Mouse (Mus musculus) cortical plate, adult 2 months (tissue): ENCODE measurements around the gene Shank2.

Experiments
- CTCF ChIP-seq: fragments of 200-500 bp; IDR thresholded peaks from 2 replicates; pipeline ENCODE4 v1.5.1; 2011; ENCODE audit warnings: mild to moderate bottlenecking, control low read depth, low read length; ENCODE audit not compliant: insufficient read depth; ENCODE audit errors: extremely low read depth
- POLR2A ChIP-seq: fragments of 200-500 bp; IDR thresholded peaks from 2 replicates; pipeline ENCODE4 v1.6.1; 2011; ENCODE audit warnings: mild to moderate bottlenecking, low read length, control low read depth; ENCODE audit not compliant: insufficient read depth; ENCODE audit errors: extremely low read depth

- no peak for TF ChIP-seq CTCF
- TF ChIP-seq POLR2A = peak; percentile 86
Observed at GRCm38 (mm10) chr7:144417644-144418343, 416.1 kb downstream of the Shank2 start.
